8 mouse cellular contexts compared by ENCODE assay signal in genomic region chr6:88486893-88487292, GRCm38 (mm10). TPM values are rescaled to one million over a fixed set of nuclear protein-coding genes. Genes with fewer than 3 reads are reported as not detected.
DNase-seq lines count a peak whose midpoint lies in the region; ATAC-seq and TF ChIP-seq lines count a peak whose summit lies in the region.

No protein-coding gene starts in this region.

- peak; percentile 44; the same call in 1 of the 2 replicates for TF ChIP-seq CTCF in kidney, adult 2 months (conservative IDR thresholded peaks at IDR 0.05; ENCODE audit: insufficient read depth, insufficient read length, low read depth, low read length)

- no peak overlapping the region for H3K27ac ChIP-seq in kidney, adult 2 months (ENCODE audit: insufficient read depth, low read depth, low read length)
- H3K27ac ChIP-seq in kidney, embryonic 14.5 days (ENCODE audit: low read depth, low read length), result no peak overlapping the region

- DNase-seq in kidney, adult 2 months, result peak; percentile 48
- DNase-seq in adrenal gland, postnatal 14 days, result peak; percentile 76
- peak; percentile 76 for DNase-seq in kidney, postnatal 10 days
- DNase-seq in lung, adult 18-20 months, result peak; percentile 55 to 71
- peak; percentile 72 for DNase-seq in right cerebral cortex, adult 18-20 months

- no peak for TF ChIP-seq POLR2A in kidney, adult 2 months (IDR thresholded peaks at IDR 0.05; ENCODE audit: low read depth, low read length)

- ATAC-seq in kidney, embryonic 14.5 days (ENCODE audit: low FRiP score, low TSS enrichment), result no peak
- peak; percentile 60 for ATAC-seq in erythroblast, adult 5-6 weeks (replicated peaks; ENCODE audit: low FRiP score, poor library complexity, severe bottlenecking)
- no peak for ATAC-seq in monocyte, adult 5-6 weeks (replicated peaks; ENCODE audit: insufficient number of reproducible peaks, low FRiP score, low TSS enrichment, poor library complexity, severe bottlenecking)

- H3K4me3 ChIP-seq in kidney, adult 2 months (ENCODE audit: insufficient read depth, low read depth, low read length), result no peak overlapping the region
- H3K4me3 ChIP-seq in kidney, embryonic 14.5 days (ENCODE audit: low read length), result no peak overlapping the region

- H3K4me1 ChIP-seq in kidney, adult 2 months (ENCODE audit: control insufficient read depth, insufficient read depth, low read length), result no peaks in the 10 kb centered on the region
- H3K4me1 ChIP-seq in kidney, embryonic 14.5 days (ENCODE audit: control insufficient read depth, insufficient read depth, low read length), result no peaks in the 10 kb centered on the region

- no peaks in the 10 kb centered on the region for H3K36me3 ChIP-seq in kidney, adult 2 months (ENCODE audit: control insufficient read depth, insufficient read depth, low read length)
- H3K36me3 ChIP-seq in kidney, embryonic 14.5 days (ENCODE audit: control insufficient read depth, insufficient read depth, low read length), result peaks cover 78% of the 10 kb centered on the region

- H3K4me2 ChIP-seq in kidney, embryonic 14.5 days (replicated peaks; ENCODE audit: low read depth, low read length), result no peak overlapping the region

- H3K27me3 ChIP-seq in kidney, adult 2 months (replicated peaks; ENCODE audit: control insufficient read depth, insufficient read depth, low read length), result no peaks in the 10 kb centered on the region
- H3K27me3 ChIP-seq in kidney, embryonic 14.5 days (ENCODE audit: control insufficient read depth, insufficient read depth, low read length), result no peaks in the 10 kb centered on the region

- no peaks in the 10 kb centered on the region for H3K9me3 ChIP-seq in kidney, embryonic 14.5 days (ENCODE audit: control insufficient read depth, low read length)

- no peak overlapping the region for H3K9ac ChIP-seq in kidney, embryonic 14.5 days (ENCODE audit: low read depth, low read length)

- WGBS in kidney, adult 2 months, result 75% methylated on average over 8 of the region's 8 CpGs
- 86% methylated on average over 8 of the region's 8 CpGs for WGBS in kidney, embryonic 14.5 days

RNA-seq across cellular contexts. Expression of gene Ruvbl1, which starts 21.7 kb away (rescaled TPM):
- 21.4 and 22.9 TPM in 2 replicates for polyA plus RNA-seq in kidney, adult 2 months (2012; rRNA removed)
- 184 and 185 TPM in 2 replicates for polyA plus RNA-seq in kidney, embryonic 14.5 days (2014; fragmentation: Nextera tagmentation; extraction: Ambion mirVana)
- total RNA-seq in adrenal gland, postnatal 14 days (2021), result 34.6 and 35.3 TPM in 2 replicates
- total RNA-seq in erythroblast, adult 5-6 weeks (2015; ENCODE audit: low replicate concordance), result 8.1 and 12.5 TPM in 2 replicates
- 23.4 and 35.0 TPM in 2 replicates for total RNA-seq in erythroblast, adult 5-6 weeks (2017; ENCODE audit: low replicate concordance)
- total RNA-seq in monocyte, adult 5-6 weeks (2017), result 44.6 to 62.5 TPM (median 55.5 TPM) in 3 replicates

RNA-seq across cellular contexts. Expression of gene Sec61a1, which starts 31.8 kb away (rescaled TPM):
- polyA plus RNA-seq in kidney, adult 2 months (2012; rRNA removed), result 146 and 187 TPM in 2 replicates
- 132 and 245 TPM in 2 replicates for polyA plus RNA-seq in kidney, embryonic 14.5 days (2014; fragmentation: Nextera tagmentation; extraction: Ambion mirVana)
- 157 and 179 TPM in 2 replicates for total RNA-seq in adrenal gland, postnatal 14 days (2021)
- total RNA-seq in erythroblast, adult 5-6 weeks (2015; ENCODE audit: low replicate concordance), result 26.1 and 35.1 TPM in 2 replicates
- total RNA-seq in erythroblast, adult 5-6 weeks (2017; ENCODE audit: low replicate concordance), result 33.3 and 37.7 TPM in 2 replicates
- 110 to 141 TPM (median 110 TPM) in 3 replicates for total RNA-seq in monocyte, adult 5-6 weeks (2017)

RNA-seq across cellular contexts. Expression of gene Eefsec, which starts 40.6 kb away (rescaled TPM):
- polyA plus RNA-seq in kidney, adult 2 months (2012; rRNA removed), result 32.5 and 38.7 TPM in 2 replicates
- polyA plus RNA-seq in kidney, embryonic 14.5 days (2014; fragmentation: Nextera tagmentation; extraction: Ambion mirVana), result 49.1 and 49.3 TPM in 2 replicates
- 15.0 and 19.3 TPM in 2 replicates for total RNA-seq in adrenal gland, postnatal 14 days (2021)
- total RNA-seq in erythroblast, adult 5-6 weeks (2015; ENCODE audit: low replicate concordance), result 3.3 and 6.7 TPM in 2 replicates
- total RNA-seq in erythroblast, adult 5-6 weeks (2017; ENCODE audit: low replicate concordance), result 3.1 and 12.4 TPM in 2 replicates
- 7.5 to 11.4 TPM (median 8.0 TPM) in 3 replicates for total RNA-seq in monocyte, adult 5-6 weeks (2017)
